Mouse (Mus musculus) heart, postnatal 0 days (tissue): ENCODE results near the gene M6pr.

Source experiments
- CTCF ChIP-seq: IDR thresholded peaks from 2 replicates; pipeline ENCODE4 v1.5.1; 2016; ENCODE audit warnings: antibody characterized with exemption, control low read depth, low read depth
- EP300 ChIP-seq: IDR thresholded peaks from 2 replicates; pipeline ENCODE4 v1.6.1; 2016; ENCODE audit warnings: antibody characterized with exemption, low read depth

GRCm38 (mm10) chr6:122333081-122333612 is 24.6 kb downstream of the M6pr start:
- TF ChIP-seq CTCF (no peak), EP300 (no peak)
